Mouse (Mus musculus) right cerebral cortex, adult 2 months (tissue): ENCODE measurements at regions not wholly inside any gene's neighbourhood (a gene's known extent, or its start where the extent isn't known, plus 50 kb on each side); places are given as distances from the start of the nearest gene placed in this dataset.

Experiments used
- DNase-seq, 2 experiments: peaks; one replicate each; pipeline ENCODE4 v3.0.0; 2021 to 2022; ENCODE audit warnings: low spot score in 2 of 2

DNA sequence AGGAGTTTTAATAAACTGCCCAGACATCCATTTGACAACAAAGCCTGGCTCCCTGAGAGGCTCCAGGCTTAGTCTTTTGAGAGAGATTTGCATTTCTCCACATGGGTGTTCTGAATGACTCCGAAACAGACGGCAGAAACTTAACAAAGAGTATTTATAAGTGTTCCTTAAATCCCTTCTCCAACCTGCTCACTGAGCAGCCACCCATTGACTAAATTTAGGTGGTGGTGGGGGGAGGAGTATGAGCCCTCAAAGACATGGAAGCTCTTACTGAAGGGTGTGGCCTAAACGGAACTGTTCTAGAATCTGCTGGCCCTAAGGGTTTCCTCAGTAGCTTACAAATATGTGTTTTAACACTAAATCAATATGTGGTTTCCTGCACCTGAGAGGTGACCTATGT is 158.5 kb downstream of the Dyrk2 start:
- DNase-seq = peak in 1 of 2 experiments; percentile 12

DNA sequence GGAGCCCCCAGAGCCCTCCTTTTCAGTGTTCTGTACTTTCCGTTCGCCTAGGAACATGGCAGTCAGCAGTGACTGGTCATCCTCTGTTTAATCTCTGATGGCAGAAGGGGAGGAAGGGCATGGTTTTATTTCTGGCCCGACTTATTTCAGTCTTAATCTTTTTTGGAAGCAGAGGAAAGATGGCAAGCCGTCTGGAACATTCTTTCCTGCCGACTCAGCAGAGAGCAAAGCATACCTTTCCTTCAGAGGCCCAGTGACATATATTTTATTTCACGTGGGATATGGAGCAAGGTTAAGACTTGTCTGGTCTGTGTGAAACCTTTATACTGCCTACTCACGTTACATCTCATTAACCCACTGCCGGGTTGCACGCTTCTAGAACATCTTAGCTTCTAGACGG is 158.1 kb downstream of the Dyrk2 start:
- no peak for DNase-seq

DNA sequence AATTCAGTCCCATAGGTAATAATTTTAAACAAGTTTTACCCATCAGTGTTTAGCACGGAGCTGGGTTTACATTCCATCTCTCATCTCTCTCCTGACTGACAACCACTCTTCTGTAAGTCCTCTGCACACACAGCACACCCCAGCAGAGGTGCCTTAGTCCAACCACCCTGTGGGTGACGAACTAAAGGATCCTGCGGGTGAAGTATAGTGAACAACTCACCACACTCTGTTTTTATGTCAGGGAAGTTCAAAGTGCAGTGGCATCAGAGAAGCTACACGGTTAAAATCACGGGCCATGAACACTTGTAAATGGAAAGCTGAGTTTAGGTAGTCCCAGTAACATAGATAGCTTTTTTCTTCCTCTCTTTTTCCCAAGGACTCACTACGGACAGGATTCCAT is 157.1 kb downstream of the Dyrk2 start:
- DNase-seq = no peak

DNA sequence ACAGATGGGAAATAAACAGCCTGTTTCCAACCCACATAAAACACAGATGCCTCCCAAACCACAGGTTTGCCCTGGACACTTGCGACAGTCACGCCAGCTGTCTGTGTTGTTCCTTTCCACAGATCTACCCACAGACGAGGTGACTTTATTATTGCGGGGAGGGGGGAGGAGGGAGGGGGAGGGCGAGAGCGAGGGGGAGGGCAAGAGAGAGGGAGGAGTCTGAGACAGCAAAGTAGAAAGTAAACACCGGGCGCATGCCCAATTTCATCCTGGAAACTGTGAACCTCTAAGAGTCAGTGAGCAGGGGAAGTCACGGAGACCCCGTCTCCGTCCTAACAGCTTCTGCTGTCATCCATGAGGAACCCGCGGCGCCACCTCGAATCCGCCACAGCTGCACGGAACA is 155.8 kb downstream of the Dyrk2 start:
- DNase-seq = peak in 1 of 2 experiments; percentile 23

DNA sequence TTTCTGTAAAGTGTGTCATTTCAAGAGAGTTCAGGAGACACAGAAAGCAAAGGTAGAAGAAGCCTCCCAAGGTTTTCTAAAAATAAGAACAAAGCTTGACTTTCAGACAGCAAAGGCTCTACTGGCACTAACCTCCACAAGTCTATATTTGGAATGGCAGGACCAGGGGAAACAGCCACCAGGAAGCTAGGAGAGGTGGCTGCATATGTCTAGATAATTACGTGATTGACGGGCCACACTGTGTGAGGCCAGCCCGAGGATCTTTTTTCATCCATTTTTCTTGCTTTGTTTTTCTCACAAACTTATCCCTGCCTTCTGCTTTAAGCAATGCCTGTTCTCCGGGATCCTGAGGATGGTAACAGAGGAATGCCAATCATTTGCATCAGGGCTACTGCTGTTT is 155.4 kb downstream of the Dyrk2 start:
- DNase-seq = no peak

DNA sequence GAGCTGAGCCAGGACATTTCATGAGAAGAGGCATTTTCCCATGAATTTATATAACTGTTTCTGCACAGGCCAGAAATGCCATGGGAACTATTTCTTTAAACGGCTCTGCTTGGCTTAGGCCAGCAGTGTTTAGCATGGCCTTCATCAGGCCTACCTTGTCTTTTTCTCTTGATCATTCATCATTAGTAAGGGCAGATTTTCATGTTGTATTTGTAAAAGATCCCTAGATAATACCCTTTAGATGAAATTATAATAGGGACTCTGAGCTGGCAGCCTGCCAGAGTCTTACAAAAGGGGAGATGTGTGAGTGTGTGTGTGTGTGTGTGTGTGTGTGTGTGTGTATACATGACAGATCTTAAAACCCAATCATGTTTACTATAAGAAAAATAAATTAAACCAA is 149.4 kb downstream of the Dyrk2 start:
- no peak for DNase-seq

DNA sequence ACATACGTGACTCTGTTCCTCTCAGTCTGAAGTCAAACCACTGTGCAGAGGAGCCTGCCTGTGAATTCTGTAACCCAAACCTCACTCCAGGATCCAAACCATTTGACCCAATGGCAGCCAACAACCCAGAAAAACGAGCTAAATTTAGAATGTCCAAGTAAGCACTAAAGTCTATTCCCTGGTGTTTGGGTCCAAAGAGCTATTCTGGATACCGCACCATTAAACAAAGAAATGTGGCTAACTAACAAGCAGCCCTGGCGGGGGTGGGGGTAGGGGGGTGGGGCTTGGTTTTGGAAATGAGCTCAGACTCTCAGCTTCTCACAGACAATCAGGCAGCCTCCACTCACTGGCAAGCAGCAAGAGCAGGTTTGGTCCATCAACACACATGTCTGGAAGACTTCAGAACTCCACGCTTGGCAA is 147.9 kb downstream of the Dyrk2 start:
- DNase-seq = no peak

DNA sequence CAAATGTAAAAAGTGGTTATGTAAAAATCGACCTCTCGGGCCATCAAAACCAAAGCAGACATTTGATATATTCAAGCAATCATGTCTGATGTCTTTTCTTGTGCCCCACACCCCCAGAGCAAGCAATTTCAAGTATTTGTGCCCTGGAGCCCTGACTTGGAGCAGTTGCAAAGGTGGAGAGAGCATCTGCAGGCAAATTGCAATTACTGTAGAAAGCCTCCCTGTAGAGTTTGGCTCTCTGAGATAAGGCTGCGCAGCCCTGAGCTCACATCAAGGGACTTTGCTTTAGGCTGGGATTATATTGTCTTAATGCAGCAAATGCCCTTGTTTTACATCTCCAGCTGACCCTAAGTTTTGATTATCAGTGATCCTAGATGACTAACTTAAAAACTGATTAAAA is 147.3 kb downstream of the Dyrk2 start:
- DNase-seq = no peak

DNA sequence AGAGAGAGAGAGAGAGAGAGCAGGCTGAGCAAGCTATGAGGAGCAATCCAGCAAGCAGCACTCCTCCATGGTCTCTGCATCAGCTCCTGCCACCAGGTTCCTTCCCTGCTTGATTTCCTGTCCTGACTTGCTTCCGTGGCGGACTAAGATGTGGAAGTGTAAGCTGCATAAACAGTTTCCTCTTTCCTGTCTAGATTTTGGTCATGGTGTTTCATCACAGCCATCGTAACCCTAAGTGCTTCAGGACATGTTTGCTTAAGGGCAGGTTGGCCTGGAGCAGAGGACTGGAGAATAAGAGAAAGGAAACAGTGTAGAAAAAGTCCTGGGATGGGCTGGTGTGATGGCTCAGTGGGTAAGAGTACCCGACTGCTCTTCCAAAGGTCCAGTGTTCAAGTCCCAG is 133.9 kb downstream of the Dyrk2 start:
- DNase-seq = no peak

DNA sequence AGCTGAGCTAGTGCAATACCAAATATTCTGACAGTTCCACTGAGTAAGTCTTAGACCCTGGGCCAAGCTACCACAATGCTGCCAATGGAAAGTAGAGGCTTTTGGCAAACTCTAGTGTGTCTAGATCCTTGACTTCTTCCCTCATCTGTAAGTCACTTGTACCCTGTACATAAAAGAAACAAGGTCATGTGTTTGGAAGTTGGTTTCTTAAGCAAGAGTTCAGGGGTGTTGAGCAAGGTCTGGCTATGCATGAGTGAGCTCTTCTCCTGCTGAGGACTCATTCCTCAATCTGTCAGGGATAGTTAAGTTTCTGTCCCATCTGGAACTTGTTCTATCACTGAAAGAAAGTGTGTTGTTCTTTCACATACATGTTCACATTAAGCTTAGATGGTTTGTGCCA is 132.9 kb downstream of the Dyrk2 start:
- no peak for DNase-seq

DNA sequence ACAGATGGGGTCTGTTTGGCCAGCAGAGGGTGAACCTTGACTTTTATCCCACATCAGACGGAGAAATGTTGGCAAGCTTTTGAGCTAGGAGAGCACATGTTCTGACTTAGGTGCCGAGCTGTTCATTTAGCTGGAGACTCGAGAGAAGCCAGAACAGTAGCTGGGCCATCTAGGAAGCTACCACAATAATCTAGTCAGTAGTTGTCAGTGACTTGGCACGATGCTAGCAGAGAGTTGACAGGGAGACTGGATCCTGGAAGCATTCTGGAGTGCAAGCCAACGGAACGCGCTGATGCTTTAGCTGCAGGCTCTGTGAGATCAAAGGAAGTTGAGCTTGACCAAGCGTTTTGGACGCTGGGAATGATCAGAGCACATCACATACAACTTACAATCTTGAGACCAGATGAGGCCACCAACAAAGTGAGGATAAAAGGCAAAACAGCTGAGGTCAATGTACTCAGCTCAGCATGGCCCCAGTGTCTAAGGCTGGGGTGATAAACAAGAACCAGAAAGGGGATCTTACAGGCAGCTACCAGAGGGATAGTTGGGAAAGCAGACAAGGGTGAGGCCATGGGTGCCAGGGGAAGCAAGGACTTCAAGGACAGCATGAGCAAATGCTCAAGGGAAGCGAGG is 130.0 kb downstream of the Dyrk2 start:
- DNase-seq = no peak

DNA sequence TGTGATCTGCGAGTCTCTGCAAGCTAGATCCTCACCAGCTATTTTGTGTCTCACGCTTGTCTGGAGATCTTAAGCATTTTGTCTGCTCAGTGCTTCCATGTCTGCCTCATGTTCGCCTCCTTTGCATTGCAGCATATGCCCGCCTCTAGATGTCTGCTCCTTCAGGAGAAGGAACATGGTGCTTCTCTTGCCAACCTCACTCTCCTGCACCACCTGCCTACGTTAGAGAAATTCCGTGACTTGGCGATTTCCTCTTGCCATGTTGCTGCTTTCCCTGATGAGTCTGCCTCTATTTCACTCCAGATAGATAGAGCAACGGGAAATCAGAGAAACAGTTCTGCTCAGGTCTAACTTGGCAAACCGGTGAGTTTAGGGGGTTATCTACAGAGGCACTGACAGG is 126.2 kb downstream of the Dyrk2 start:
- peak; percentile 32 to 38 for DNase-seq

DNA sequence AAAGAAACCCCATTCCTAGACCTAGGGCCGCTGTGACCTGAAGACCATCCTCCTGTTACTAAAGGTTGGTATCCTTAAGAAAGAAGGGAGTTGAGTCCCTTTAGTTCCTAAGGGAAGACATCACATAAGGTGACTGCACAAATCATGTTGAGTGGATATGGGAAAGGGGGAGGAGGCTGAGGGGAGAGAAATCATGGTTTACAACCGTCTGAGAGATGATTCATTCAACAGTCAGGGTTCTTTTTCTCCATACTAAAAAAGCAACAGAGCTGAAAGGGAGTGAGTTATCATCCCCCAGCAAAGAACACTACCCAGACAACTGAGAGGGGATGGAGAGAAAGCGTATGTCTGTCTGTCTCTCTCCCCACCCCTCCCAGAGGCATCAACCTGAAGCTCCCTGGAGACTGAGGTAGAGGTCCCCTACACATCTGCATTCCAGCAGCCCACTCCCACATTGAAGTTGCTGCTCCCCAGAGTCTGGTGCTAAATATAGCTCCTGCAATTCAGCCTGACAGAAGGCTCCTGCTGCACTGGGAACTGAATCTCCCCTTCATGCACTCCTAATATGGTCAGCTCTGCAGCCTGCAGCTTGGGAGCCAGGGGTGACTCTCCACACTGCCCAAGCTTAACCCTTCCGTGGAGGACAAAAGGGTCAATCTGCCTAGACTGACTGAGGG is 123.2 kb downstream of the Dyrk2 start:
- DNase-seq = peak; percentile 46 to 64

DNA sequence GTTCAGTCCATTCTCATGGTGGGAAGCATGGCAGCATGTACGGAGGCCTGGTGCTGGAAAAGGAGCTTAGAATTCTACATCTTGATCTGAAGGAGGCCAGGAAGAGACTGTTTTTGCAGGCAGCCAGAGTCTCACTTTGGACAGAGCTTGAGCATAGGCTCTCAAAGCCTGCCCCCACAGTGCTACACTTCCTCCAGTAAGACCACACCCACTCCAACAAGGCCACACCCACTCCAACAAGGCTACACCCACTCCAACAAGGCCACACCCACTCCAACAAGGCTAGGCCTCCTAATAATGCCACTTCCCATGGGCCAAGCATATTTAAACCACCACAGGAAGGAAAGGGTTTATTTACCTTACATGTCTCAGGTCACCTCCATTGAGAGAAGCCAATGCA is 121.0 kb downstream of the Dyrk2 start:
- no peak for DNase-seq

DNA sequence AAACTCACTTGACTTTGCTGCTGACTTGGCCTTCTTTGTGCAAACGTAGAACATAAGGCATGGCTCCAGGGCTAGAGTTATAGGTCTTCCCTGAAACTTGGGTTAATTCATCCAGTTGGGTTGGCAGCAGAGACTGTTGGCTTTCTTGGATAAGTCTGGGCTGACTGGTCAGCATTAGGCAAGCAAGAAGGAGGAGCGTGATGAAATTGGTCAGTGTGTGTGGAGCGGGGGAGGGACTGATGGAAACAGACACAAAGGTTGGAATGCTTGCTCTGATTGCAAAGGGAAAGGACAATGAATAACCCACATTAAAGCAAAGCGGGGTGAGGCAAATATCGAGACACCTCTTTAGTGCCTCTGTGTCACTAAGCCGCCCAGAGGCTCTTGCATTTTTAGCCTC is 120.3 kb downstream of the Dyrk2 start:
- no peak for DNase-seq

DNA sequence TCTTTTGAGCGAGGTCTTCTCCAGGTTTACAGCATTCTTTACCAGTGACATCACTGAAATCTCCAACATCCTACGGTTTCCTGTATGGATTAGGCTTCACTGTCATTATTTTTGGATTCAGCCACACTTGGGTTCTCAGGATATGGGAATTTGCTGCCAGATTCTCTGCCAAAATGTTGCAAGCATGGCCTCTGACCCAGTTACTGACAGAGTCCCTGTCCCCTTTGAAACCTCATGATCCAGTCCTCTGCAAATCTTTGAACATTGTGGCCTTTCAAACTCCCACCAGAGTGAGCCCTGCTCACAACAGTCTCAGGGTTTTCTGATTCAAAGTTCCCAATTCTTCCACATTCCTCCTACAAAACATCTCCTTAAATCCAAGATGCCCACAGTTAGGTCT is 118.9 kb downstream of the Dyrk2 start:
- DNase-seq = no peak

DNA sequence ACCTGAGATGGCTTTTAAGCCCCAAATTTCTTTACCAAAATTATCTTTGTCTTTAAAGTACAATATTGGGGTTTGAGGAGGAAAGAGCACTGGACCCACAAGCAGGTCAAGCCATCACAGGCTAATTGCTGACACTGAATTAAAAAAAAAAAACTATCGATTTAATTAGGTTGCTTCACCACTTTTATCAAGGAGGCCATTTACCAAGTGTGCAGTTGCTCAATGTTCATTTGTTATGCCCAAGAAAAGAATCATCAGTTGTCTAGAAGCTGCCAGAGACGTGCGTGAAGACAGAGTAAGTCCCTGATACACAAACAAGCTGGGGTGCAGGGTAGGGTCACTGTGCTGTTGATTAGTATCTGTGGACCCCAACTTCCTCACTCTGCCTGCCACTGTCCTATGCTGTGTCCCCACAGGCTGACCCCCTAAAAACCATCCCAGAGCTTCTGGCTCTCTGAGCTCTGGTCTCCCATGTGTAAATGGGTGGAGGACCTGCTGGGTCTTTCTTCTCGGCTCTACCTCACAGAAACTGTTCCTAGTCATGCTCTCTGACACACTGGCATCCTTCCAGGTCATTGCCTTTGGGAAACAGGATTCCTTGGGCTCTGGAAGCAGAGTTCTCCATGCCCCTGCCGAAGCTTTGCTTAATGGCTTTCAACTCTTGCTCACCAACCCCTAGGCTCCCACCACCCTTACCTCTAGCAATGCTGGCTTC is 116.8 kb downstream of the Dyrk2 start:
- DNase-seq = no peak

DNA sequence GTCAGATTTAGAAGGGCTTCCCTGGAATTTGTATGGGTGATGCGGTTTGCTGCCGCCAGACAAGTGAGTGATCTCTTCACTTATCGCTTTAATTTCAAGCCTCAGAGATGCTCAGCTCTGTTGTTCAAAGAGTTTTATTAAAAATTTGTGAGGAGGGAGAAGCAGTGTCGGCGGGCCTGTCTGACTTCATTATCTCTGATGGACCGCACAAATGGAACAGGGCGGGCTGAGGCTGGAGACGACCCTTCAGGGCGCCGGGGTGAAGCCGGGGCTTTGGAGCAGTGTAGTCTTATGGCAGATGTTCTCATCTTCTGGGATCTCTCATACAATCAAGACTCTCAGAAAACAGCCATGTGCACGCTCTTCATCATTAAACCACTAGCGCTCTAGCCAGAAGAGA is 115.2 kb downstream of the Dyrk2 start:
- DNase-seq = no peak

DNA sequence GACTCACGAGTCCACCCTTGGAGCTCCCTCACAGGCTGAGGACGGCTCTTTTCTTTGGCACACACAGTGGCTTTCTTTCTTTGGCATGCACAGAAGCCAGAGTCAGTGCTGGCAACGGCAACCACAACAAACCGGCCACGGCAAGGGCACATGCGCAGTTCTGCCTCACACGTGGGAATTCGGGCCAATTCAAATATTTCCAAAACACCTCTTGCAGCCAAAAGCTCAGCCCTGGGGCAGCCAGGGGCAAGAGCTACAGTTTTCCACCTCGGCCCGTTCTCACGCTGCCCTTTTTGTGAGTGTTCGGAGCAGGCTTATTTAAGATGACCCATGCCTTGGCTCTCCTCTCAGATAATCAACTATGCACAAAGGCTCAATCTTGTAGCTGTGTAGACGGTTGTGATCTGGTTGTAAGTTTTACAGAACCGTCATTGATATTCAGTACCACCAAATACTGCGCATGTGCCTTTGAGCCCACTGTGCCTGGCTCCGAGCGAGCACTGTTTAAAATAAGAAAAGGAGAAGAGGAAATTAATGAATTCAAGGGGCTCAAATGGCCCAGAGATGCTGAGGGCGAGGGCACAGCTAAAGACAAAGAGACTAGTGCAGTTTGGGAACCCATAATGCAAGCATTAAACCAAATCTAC is 111.1 kb downstream of the Dyrk2 start:
- no peak for DNase-seq

DNA sequence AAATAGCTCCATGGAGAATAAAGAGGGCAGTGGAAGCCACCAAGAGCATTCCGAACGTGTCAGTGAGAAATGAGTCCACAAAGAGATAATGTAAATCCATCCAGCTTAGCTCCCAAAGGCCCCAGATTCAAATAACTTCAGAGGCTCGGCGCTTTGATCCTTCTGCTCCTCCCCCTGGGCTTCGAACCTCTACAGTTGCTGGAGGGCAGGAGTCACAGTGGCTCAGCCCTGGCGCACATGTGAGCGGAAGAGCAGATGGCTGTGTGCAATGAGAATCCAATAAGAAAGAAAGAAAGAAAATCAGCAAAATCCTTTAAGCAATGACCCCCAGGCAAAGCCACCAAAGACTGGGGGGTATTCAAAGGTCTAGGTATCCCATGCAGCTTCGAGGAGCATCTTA is 109.6 kb downstream of the Dyrk2 start:
- DNase-seq = no peak

DNA sequence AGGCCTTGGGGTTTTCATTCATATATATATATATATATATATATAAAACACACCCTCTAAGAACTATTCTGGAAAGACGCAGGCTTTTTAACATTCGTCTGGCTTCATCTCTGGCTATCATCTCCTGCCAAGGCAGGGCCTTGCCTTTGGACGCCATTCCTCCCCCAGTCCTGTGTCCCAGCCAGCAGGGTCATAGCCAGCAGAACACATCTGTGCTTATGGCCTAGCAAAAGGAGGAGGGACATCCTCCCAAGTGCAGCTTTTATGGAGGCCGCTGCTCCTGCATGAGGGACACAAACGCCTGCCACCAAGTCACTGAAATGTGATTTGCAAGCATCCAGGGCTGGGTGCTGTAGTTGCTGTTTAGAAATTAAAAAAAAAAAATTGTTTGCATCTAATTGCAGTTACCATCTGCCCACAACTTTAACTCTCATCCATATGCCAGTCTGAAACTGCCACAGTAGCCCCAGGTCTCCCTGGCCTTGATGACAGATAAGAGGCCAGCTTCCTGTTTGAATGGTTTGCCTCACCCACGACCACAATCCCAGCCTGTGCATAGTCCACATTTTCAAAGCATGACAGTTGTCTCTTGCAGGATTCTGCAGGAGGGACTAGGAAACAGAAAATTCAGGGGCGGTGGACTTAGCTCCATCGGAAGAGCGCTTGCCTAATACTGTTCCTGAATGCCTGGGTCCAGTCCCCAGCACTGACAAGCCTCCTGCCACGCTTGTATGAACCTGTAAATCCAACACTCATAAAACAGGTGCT is 108.7 kb downstream of the Dyrk2 start:
- no peak for DNase-seq

DNA sequence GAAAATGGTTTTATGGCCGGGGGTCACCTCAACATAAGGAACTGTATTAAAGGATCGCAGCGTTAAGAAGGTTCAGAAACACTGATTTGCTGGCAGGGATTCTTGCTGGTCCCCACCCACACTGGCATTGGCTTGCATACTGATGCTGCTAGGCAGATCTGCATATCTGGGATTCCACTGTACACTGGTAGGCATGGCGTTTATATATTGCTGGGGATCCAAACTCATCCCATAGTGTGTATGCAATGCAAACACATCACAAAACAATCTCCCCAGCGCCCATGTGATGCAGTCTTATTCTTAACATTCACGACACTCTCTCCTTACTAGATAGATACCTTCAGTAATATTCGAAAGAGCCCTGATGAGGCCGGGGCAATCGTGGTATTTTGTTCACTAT is 105.0 kb downstream of the Dyrk2 start:
- no peak for DNase-seq
